Mouse (Mus musculus): ENCODE measurements around the gene Tnp2. TPM values are rescaled to one million over a fixed set of nuclear protein-coding genes. Genes with fewer than 3 reads are reported as not detected.

Tnp2 gene
- total RNA-seq, 2 experiments from 2014 or later: not detected

- no peak for DNase-seq (ENCODE audit: low spot score in 2 of 2)
Measured at GRCm38 (mm10) chr16:10770531-10771325, 17.7 kb downstream of the Tnp2 start.

GRCm38 (mm10) chr16:10769661-10770060 is 18.8 kb downstream of the Tnp2 start:
- DNase-seq (ENCODE audit: low spot score in 2 of 2): no peak

GRCm38 (mm10) chr16:10768821-10769220 is 19.6 kb downstream of the Tnp2 start:
- no peak for DNase-seq (ENCODE audit: low spot score in 2 of 2)

- DNase-seq (ENCODE audit: low spot score in 2 of 2): peak; percentile 21 to 64
Measured at GRCm38 (mm10) chr16:10767158-10767557, 21.3 kb downstream of the Tnp2 start.

- no peak for DNase-seq (ENCODE audit: low spot score in 2 of 2)
Measured at GRCm38 (mm10) chr16:10764323-10764722, 24.1 kb downstream of the Tnp2 start.

GRCm38 (mm10) chr16:10763540-10764264 is 24.8 kb downstream of the Tnp2 start:
- DNase-seq (ENCODE audit: low spot score in 2 of 2): no peak

- no peak for DNase-seq (ENCODE audit: low spot score in 2 of 2)
Measured at GRCm38 (mm10) chr16:10762569-10763180, 25.8 kb downstream of the Tnp2 start.

GRCm38 (mm10) chr16:10761182-10761581 is 27.3 kb downstream of the Tnp2 start:
- DNase-seq (ENCODE audit: low spot score in 2 of 2): no peak

GRCm38 (mm10) chr16:10756168-10756567 is 32.3 kb downstream of the Tnp2 start:
- DNase-seq (ENCODE audit: low spot score in 2 of 2): no peak

GRCm38 (mm10) chr16:10754521-10755296 is 33.8 kb downstream of the Tnp2 start:
- DNase-seq (ENCODE audit: low spot score in 2 of 2): no peak

- DNase-seq (ENCODE audit: low spot score in 2 of 2): peak; percentile 19 to 36
Measured at GRCm38 (mm10) chr16:10749824-10750223, 38.6 kb downstream of the Tnp2 start.

- no peak for DNase-seq (ENCODE audit: low spot score in 2 of 2)
Measured at GRCm38 (mm10) chr16:10749226-10749625, 39.2 kb downstream of the Tnp2 start.

GRCm38 (mm10) chr16:10741082-10741481 is 47.4 kb downstream of the Tnp2 start:
- no peak for DNase-seq (ENCODE audit: low spot score in 2 of 2)

- DNase-seq (ENCODE audit: low spot score in 2 of 2): no peak
Measured at GRCm38 (mm10) chr16:10739854-10740398, 48.5 kb downstream of the Tnp2 start.

- no peak for DNase-seq (ENCODE audit: low spot score in 2 of 2)
Measured at GRCm38 (mm10) chr16:10738866-10739265, 49.6 kb downstream of the Tnp2 start.

Other genes with a start within 250 kb of the Tnp2 start
- gene Dexi, start 245.6 kb downstream of the Tnp2 start, total RNA-seq (2021): 10 to 100 TPM; 45.7 to 46.9 TPM
- gene Clec16a, start 243.3 kb downstream of the Tnp2 start, total RNA-seq (2021): 10 to 100 TPM; 72.6 to 77.5 TPM
- gene Socs1, start 3.1 kb downstream of the Tnp2 start, total RNA-seq (2021): 1 to 10 TPM; 1.1 to 1.3 TPM
- not detected for gene Prm3, start 2.3 kb upstream of the Tnp2 start, total RNA-seq (2021)
- gene Prm2, start 7.5 kb upstream of the Tnp2 start, total RNA-seq (2021): not detected
- gene Prm1, start 17.2 kb upstream of the Tnp2 start, total RNA-seq (2021): not detected
- gene Gm11172, start 24.3 kb upstream of the Tnp2 start, total RNA-seq (2021): not detected
- under 1 TPM; 0.24 to 0.46 TPM for gene Rmi2, start 46.4 kb upstream of the Tnp2 start, total RNA-seq (2021)

Measured in layer of hippocampus, postnatal 14 days (tissue).